Mouse (Mus musculus): Measurements from ENCODE around the gene Irf4. TPM values are rescaled to one million over a fixed set of nuclear protein-coding genes. Genes with fewer than 3 reads are reported as not detected.

Gene Irf4
- 3.3 and 4.1 TPM in 2 replicates for polyA plus RNA-seq (2012; rRNA removed; ENCODE audit: low replicate concordance)

DNA sequence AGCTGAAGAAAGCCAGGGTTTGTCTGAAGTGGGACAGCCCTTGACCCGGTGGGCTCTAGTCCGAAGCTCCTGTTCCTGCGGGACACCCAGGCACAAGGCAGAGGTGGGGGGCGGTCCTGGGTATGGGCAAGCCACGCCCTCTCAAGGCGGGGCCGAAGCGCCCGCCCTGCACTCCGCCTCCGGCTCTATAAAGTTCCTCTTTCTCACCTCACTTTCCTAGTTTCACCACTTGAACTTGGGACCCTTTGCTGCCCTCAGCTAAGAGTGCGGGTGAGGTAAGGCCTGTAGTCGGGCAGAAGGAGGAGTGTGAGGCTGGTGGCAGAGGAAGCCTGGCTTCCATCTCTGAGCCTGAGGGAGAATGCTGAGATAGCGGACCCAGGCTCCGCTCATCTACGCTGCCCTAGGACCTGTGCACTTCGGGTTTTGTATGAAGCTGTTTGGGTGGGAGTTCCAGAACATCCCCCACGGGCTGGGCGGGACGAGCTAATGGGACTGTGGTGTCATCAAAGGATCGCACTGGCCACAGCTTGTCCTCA, at the start of gene Irf4:
Gene Irf4 (plus strand): TSS at position 206 of the 536 bp plus-strand sequence.

Other genes starting within 250 kb of the Irf4 start
- 196 and 200 TPM in 2 replicates for gene Uqcrfs1, start 203.9 kb upstream of the Irf4 start, polyA plus RNA-seq (2012; rRNA removed; ENCODE audit: low replicate concordance)
- 21.2 and 27.3 TPM in 2 replicates for gene Dusp22, start 89.2 kb upstream of the Irf4 start, polyA plus RNA-seq (2012; rRNA removed; ENCODE audit: low replicate concordance)
- gene Hus1b, start 198.5 kb downstream of the Irf4 start, polyA plus RNA-seq (2012; rRNA removed; ENCODE audit: low replicate concordance), result 0.21 TPM in 1 of 2 replicates, not detected in the other
- gene Exoc2, start 224.9 kb downstream of the Irf4 start, polyA plus RNA-seq (2012; rRNA removed; ENCODE audit: low replicate concordance), result 11.7 and 15.2 TPM in 2 replicates
- 0.09 and 0.19 TPM in 2 replicates for gene Gm5447, start 225.0 kb downstream of the Irf4 start, polyA plus RNA-seq (2012; rRNA removed; ENCODE audit: low replicate concordance)